Mouse (Mus musculus) lung, embryonic 15.5 days (tissue): Measurements from ENCODE around the gene 2210016L21Rik. TPM values are rescaled to one million over a fixed set of nuclear protein-coding genes. Genes with fewer than 3 reads are reported as not detected.

Experiments
- ATAC-seq: fragments of 200-750 bp; cut with Nextera tagmentation; 2 replicates; pipeline ENCODE4 v1.8.0; 2017; ENCODE audit warnings: moderate number of reproducible peaks, borderline replicate concordance; ENCODE audit not compliant: low FRiP score, low TSS enrichment; ENCODE audit errors: extremely low read depth
- H3K27ac ChIP-seq: fragments of 300-500 bp; sonication (generic); 2 replicates; pipeline ENCODE4 v1.5.1; 2015; ENCODE audit warnings: moderate library complexity, mild to moderate bottlenecking, inconsistent platforms
- H3K27me3 ChIP-seq: fragments of 300-500 bp; sonication (generic); 2 replicates; pipeline ENCODE4 v1.6.1; 2015; ENCODE audit warnings: inconsistent platforms
- H3K36me3 ChIP-seq: fragments of 300-500 bp; sonication (generic); 2 replicates; pipeline ENCODE4 v1.6.1; 2015; ENCODE audit warnings: inconsistent platforms
- H3K4me1 ChIP-seq: fragments of 300-500 bp; sonication (generic); 2 replicates; pipeline ENCODE4 v1.6.1; 2015; ENCODE audit warnings: inconsistent platforms
- H3K4me2 ChIP-seq: fragments of 300-500 bp; sonication (generic); 2 replicates; pipeline ENCODE4 v1.6.1; 2015; ENCODE audit warnings: inconsistent platforms, mild to moderate bottlenecking, moderate library complexity
- H3K4me3 ChIP-seq: fragments of 300-500 bp; sonication (generic); 2 replicates; pipeline ENCODE4 v1.5.1; 2015; ENCODE audit warnings: mild to moderate bottlenecking, inconsistent platforms
- H3K9ac ChIP-seq: fragments of 300-500 bp; sonication (generic); 2 replicates; pipeline ENCODE4 v1.6.1; 2015; ENCODE audit warnings: inconsistent platforms
- H3K9me3 ChIP-seq: fragments of 300-500 bp; sonication (generic); 2 replicates; pipeline ENCODE4 v1.6.1; 2016; ENCODE audit warnings: inconsistent platforms
- WGBS: fragments of 180-500 bp; shearing (Covaris S2); methylation state at CpG from one replicate; pipeline ENCODE4 v1.1.7; 2015; 5-methylcytosine and 5-hydroxymethylcytosine counted together
- polyA plus RNA-seq: library from polyadenylated mRNA; unstranded; fragments of >200 nt; fragmentation: Nextera tagmentation; extraction: Ambion mirVana; gene quantifications from 2 replicates; pipeline ENCODE4 v1.2.1, GENCODE M21; 2015

Gene 2210016L21Rik
- polyA plus RNA-seq, 1 experiment from 2014 or later, result 47.1 TPM

GRCm38 (mm10) chr5:114948891-114949290 is 6.9 kb downstream of the 2210016L21Rik start:
- 21% methylated on average over 6 of the region's 6 CpGs for WGBS
- Histone ChIP-seq H3K4me2 (no peak overlapping the region), H3K9ac (no peak overlapping the region), H3K4me3 (no peak overlapping the region), H3K4me1 (peaks cover 11% of the 10 kb centered on the region), H3K27ac (no peak overlapping the region), H3K27me3 (no peaks in the 10 kb centered on the region), H3K36me3 (peaks cover 33% of the 10 kb centered on the region), H3K9me3 (no peaks in the 10 kb centered on the region)
- no peak; the same call in 1 of the 2 replicates for ATAC-seq

- H3K4me1 ChIP-seq, result peaks cover 11% of the 10 kb centered on the region
- H3K9ac ChIP-seq, result no peak overlapping the region
- H3K9me3 ChIP-seq, result no peaks in the 10 kb centered on the region
- peaks cover 31% of the 10 kb centered on the region for H3K36me3 ChIP-seq
- ATAC-seq, result no peak
- WGBS, result 45% methylated on average over 5 of the region's 5 CpGs
- no peak overlapping the region for H3K4me3 ChIP-seq
- no peak overlapping the region for H3K4me2 ChIP-seq
- no peak overlapping the region for H3K27ac ChIP-seq
- no peaks in the 10 kb centered on the region for H3K27me3 ChIP-seq
These were observed 7.4 kb downstream of the 2210016L21Rik start for GRCm38 (mm10) chr5:114949316-114949715.

DNA sequence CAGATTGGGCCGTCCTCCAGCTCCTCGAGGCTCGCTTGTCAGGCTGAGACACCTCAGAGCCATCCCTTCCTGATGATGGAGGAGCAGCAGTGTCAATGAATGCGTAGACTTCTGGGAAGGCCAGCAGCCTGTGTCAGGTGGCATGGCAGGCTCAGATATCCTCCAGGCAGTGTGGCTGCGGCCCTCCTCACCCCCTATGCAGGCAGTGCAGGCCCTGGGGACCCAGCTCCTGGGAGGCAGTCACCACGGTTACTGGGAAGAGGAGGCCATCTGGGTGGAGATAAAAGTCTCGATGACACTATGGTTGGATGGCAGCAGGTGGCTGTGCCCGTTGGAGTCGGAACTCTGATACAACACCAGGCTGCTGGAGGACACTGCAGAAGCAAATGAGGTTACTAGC is 7.9 kb downstream of the 2210016L21Rik start:
- H3K4me2 ChIP-seq, result no peak overlapping the region
- 83% methylated on average over 9 of the region's 9 CpGs for WGBS
- H3K9ac ChIP-seq, result no peak overlapping the region
- H3K4me1 ChIP-seq, result peaks cover 11% of the 10 kb centered on the region
- H3K27me3 ChIP-seq, result no peaks in the 10 kb centered on the region
- no peak for ATAC-seq
- H3K4me3 ChIP-seq, result no peak overlapping the region
- H3K9me3 ChIP-seq, result no peaks in the 10 kb centered on the region
- no peak overlapping the region for H3K27ac ChIP-seq
- peaks cover 31% of the 10 kb centered on the region for H3K36me3 ChIP-seq

DNA sequence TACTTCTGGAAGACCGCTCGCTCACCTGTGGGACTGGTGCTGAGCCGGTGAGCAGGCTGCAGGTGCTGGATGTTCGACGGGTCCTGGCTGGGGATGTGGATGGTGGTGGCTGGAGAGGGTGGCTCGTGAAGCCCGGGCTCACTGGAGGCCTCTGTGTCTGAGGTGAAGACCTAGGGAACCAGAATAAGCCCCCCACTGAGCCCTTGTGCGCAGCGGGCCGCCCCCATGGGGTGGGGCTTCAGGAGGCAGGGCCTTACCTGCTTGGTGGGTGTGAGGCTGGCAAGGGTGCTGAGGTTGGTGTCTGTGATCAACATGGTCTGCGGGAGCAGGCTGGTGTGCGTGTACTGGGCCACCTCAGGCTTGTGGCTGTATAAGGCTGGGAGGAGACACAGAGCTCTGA is 8.7 kb downstream of the 2210016L21Rik start:
- no peak overlapping the region for H3K4me2 ChIP-seq
- no peak overlapping the region for H3K27ac ChIP-seq
- no peak for ATAC-seq
- no peaks in the 10 kb centered on the region for H3K27me3 ChIP-seq
- peaks cover 11% of the 10 kb centered on the region for H3K4me1 ChIP-seq
- H3K4me3 ChIP-seq, result no peak overlapping the region
- 72% methylated on average over 12 of the region's 12 CpGs for WGBS
- no peak overlapping the region for H3K9ac ChIP-seq
- H3K9me3 ChIP-seq, result no peaks in the 10 kb centered on the region
- H3K36me3 ChIP-seq, result peaks cover 31% of the 10 kb centered on the region

DNA sequence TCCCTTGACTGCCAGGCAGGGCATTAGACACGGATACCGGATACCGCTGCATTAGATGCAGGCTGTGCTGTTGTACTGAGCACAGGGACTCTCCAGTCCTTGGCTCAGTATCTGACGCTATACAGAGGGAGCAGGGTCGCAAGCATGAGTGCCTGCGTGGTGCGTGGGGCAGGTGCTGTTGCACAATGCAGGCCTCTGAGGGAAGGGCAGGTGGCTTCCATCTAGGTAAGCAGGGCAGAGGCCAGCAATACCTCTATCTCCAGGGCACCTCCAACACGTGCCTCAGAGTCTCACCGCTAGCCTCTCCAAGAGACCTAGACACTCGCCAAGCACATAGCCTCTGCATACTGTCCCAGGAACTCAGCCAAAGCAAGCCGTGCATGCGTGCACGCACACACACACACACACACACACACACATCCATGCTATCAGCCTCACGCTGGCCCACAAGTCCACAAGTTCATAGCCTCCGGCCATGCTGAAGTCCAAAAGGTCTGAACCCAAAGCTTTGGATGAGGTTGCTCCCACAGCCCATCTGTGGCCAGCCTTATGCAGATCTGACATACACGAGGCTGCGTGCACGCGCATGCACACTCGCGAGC is 9.4 kb downstream of the 2210016L21Rik start:
- Histone ChIP-seq H3K4me1 (peaks cover 11% of the 10 kb centered on the region), H3K27ac (no peak overlapping the region), H3K27me3 (no peaks in the 10 kb centered on the region), H3K4me2 (no peak overlapping the region), H3K9ac (no peak overlapping the region), H3K36me3 (peaks cover 27% of the 10 kb centered on the region), H3K9me3 (no peaks in the 10 kb centered on the region), H3K4me3 (no peak overlapping the region)
- no peak for ATAC-seq
- 74% methylated on average over 21 of the region's 21 CpGs for WGBS

DNA sequence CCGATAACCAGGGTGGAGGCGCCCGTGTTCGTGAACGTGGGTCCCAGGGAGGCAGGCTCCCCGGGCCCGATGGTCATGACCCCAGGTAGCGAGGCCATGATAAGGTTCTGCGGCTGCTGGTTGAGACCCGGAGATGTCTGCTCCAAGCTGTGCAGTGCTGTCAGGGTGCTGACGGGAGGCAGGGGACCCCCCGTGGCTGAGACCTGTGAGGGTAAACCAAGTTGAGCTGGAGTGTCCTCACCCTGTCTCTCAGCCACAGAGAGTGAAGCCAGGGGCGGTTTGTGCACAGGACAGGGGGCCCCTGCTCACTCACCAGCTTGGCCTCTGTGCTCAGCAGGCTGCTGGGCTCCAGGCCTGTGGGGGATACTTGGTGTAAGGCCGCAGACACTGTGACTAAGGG is 11.4 kb downstream of the 2210016L21Rik start:
- WGBS, result 76% methylated on average over 14 of the region's 14 CpGs
- H3K27ac ChIP-seq, result no peak overlapping the region
- no peak overlapping the region for H3K4me3 ChIP-seq
- H3K4me2 ChIP-seq, result no peak overlapping the region
- ATAC-seq, result no peak
- H3K9ac ChIP-seq, result no peak overlapping the region
- H3K9me3 ChIP-seq, result no peaks in the 10 kb centered on the region
- peaks cover 10% of the 10 kb centered on the region for H3K4me1 ChIP-seq
- H3K36me3 ChIP-seq, result peaks cover 8% of the 10 kb centered on the region; the same call in 1 of the 2 replicates
- H3K27me3 ChIP-seq, result no peaks in the 10 kb centered on the region

- Histone ChIP-seq H3K9ac (no peak overlapping the region), H3K9me3 (no peaks in the 10 kb centered on the region), H3K4me2 (no peak overlapping the region), H3K4me1 (no peaks in the 10 kb centered on the region), H3K27ac (no peak overlapping the region), H3K4me3 (no peak overlapping the region), H3K36me3 (no peaks in the 10 kb centered on the region), H3K27me3 (no peaks in the 10 kb centered on the region)
- ATAC-seq, result no peak
- WGBS, result 81% methylated on average over 5 of the region's 5 CpGs
These were observed 16.1 kb downstream of the 2210016L21Rik start for GRCm38 (mm10) chr5:114958069-114958468.

GRCm38 (mm10) chr5:114961590-114962360 is 19.8 kb downstream of the 2210016L21Rik start:
- Histone ChIP-seq H3K27me3 (no peaks in the 10 kb centered on the region), H3K4me2 (no peak overlapping the region), H3K4me1 (no peaks in the 10 kb centered on the region), H3K36me3 (no peaks in the 10 kb centered on the region), H3K9ac (no peak overlapping the region), H3K4me3 (no peak overlapping the region), H3K9me3 (no peaks in the 10 kb centered on the region), H3K27ac (no peak overlapping the region)
- WGBS, result 25% methylated on average over 4 of the region's 4 CpGs
- no peak for ATAC-seq

- Histone ChIP-seq H3K27ac (no peak overlapping the region), H3K36me3 (no peaks in the 10 kb centered on the region), H3K27me3 (0 out of 2 replicates have a peak, but pooled peaks cover 4% of the 10 kb centered on the region), H3K9me3 (no peaks in the 10 kb centered on the region), H3K4me3 (no peak overlapping the region), H3K9ac (no peak overlapping the region), H3K4me2 (no peak overlapping the region), H3K4me1 (no peaks in the 10 kb centered on the region)
- WGBS, result 32% methylated on average over 7 of the region's 7 CpGs
- no peak for ATAC-seq
These were observed 22.5 kb downstream of the 2210016L21Rik start for GRCm38 (mm10) chr5:114964315-114964966.

GRCm38 (mm10) chr5:114964967-114965898 is 23.3 kb downstream of the 2210016L21Rik start:
- H3K27me3 ChIP-seq, result 0 out of 2 replicates have a peak, but pooled peaks cover 4% of the 10 kb centered on the region
- H3K9me3 ChIP-seq, result no peaks in the 10 kb centered on the region
- no peaks in the 10 kb centered on the region for H3K36me3 ChIP-seq
- no peak overlapping the region for H3K9ac ChIP-seq
- no peak overlapping the region for H3K27ac ChIP-seq
- H3K4me1 ChIP-seq, result no peaks in the 10 kb centered on the region
- WGBS, result 36% methylated on average over 17 of the region's 17 CpGs
- no peak overlapping the region for H3K4me2 ChIP-seq
- no peak for ATAC-seq
- no peak overlapping the region for H3K4me3 ChIP-seq

DNA sequence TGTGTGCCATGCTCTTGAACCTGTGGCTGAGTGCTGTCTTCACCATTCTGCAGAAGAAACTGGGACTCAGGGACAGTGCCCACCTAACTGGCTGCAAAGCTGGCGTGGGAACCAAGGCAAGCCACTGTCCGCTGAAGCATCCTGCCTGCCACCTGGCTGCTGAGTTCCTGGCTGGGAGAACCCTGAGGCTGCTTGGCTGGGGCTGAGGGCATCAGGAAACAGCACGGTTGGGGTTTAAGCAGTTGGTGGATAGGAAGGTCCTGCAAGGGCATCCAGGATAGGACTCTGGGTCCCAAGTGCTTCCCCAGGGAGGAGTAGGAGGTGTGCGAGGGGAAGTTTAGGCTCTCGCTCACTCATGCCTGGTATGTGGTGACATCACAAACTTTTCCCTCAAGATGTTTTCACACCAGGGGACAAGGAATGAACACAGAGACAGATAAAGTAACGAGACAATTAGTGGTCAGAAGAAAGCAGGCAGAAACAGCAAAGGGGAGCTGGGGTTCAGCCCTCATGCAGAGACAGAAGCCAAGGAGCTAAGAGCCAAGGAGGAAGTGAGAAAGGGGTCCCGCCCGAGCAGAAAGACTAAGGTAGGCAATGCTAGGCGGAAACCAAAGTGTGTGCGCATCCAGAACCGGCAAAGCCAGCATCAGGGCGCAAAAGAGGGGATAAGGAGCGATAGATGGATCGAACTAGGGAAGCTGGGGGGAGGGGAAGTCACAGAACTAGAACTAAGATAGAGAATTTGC is 25.7 kb downstream of the 2210016L21Rik start:
- 26% methylated on average over 14 of the region's 14 CpGs for WGBS
- ATAC-seq, result no peak
- Histone ChIP-seq H3K9ac (no peak overlapping the region), H3K27me3 (0 out of 2 replicates have a peak, but pooled peaks cover 4% of the 10 kb centered on the region), H3K4me2 (no peak overlapping the region), H3K36me3 (no peaks in the 10 kb centered on the region), H3K27ac (no peak overlapping the region), H3K4me1 (0 out of 2 replicates have a peak, but pooled peaks cover 3% of the 10 kb centered on the region), H3K4me3 (no peak overlapping the region), H3K9me3 (no peaks in the 10 kb centered on the region)
